Mouse (Mus musculus) hindbrain, embryonic 10.5 days (tissue): Measurements from ENCODE around the gene Epha7. TPM values are rescaled to one million over a fixed set of nuclear protein-coding genes. Genes with fewer than 3 reads are reported as not detected.

Source experiments
- DNase-seq: peaks from one replicate; pipeline ENCODE4 v3.0.0-alpha.2; 2017; ENCODE audit warnings: low spot score
- H3K27ac ChIP-seq: fragments of 300-500 bp; sonication (generic); 2 replicates; pipeline ENCODE4 v1.5.1; 2016; ENCODE audit warnings: mild to moderate bottlenecking, moderate library complexity
- H3K27me3 ChIP-seq: fragments of 300-500 bp; sonication (generic); 2 replicates; pipeline ENCODE4 v1.6.1; 2016; ENCODE audit warnings: mild to moderate bottlenecking; ENCODE audit not compliant: poor library complexity, insufficient read depth, severe bottlenecking
- H3K36me3 ChIP-seq: fragments of 300-500 bp; sonication (generic); 2 replicates; pipeline ENCODE4 v1.6.1; 2016; ENCODE audit warnings: mild to moderate bottlenecking, moderate library complexity
- H3K4me1 ChIP-seq: fragments of 300-500 bp; sonication (generic); replicated peaks from 2 replicates; pipeline ENCODE4 v1.6.1; 2016; ENCODE audit warnings: mild to moderate bottlenecking
- H3K4me3 ChIP-seq: fragments of 300-500 bp; sonication (generic); 2 replicates; pipeline ENCODE4 v1.5.1; 2016; ENCODE audit warnings: mild to moderate bottlenecking, moderate library complexity
- H3K9me3 ChIP-seq: fragments of 300-500 bp; sonication (generic); 2 replicates; pipeline ENCODE4 v1.6.1; 2016; ENCODE audit warnings: mild to moderate bottlenecking, moderate library complexity
- WGBS: fragments of 180-500 bp; shearing (Covaris S2); methylation state at CpG from one replicate; pipeline ENCODE4 v1.1.7; 2016; 5-methylcytosine and 5-hydroxymethylcytosine counted together
- polyA plus RNA-seq: library from polyadenylated mRNA; unstranded; fragments of >200 nt; fragmentation: Nextera tagmentation; extraction: Ambion mirVana; gene quantifications from 2 replicates; pipeline ENCODE4 v1.2.1, GENCODE M21; 2016

Epha7 gene
- polyA plus RNA-seq, 1 experiment from 2014 or later = 49.7 TPM

GRCm38 (mm10) chr4:28910127-28910526 lies 97.2 kb downstream of the Epha7 start:
- DNase-seq = no peak
- Histone ChIP-seq H3K9me3 (no peaks in the 10 kb centered on the region), H3K27ac (no peak overlapping the region), H3K4me3 (no peak overlapping the region), H3K36me3 (no peaks in the 10 kb centered on the region), H3K27me3 (no peaks in the 10 kb centered on the region), H3K4me1 (no peaks in the 10 kb centered on the region)
- 79% methylated on average over 4 of the region's 4 CpGs for WGBS

DNA sequence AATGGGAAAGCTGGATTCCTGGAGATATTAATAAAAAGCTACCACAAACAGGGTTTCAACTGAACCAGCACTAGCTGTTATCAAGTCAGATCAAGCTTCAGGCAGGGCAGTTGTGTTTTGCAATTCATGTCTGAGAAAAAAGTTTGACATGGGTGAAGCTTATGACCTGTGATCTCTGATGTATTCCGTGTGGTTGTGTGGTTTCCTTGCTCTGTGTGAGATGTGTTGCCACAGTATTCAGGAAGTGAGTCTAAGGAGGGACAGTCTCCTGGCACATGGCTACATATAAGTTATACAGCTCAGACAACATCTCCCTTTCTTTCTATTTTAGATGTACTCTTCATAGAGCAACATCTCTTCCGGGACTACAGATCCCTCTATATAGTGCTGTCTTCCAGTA lies 99.1 kb downstream of the Epha7 start:
- Histone ChIP-seq H3K27ac (no peak overlapping the region), H3K4me1 (no peaks in the 10 kb centered on the region), H3K4me3 (no peak overlapping the region), H3K9me3 (no peaks in the 10 kb centered on the region), H3K36me3 (no peaks in the 10 kb centered on the region), H3K27me3 (no peaks in the 10 kb centered on the region)
- 91% methylated on average over 2 of the region's 2 CpGs for WGBS
- DNase-seq = no peak

GRCm38 (mm10) chr4:28913613-28914012 lies 100.7 kb downstream of the Epha7 start:
- Histone ChIP-seq H3K4me3 (no peak overlapping the region), H3K36me3 (no peaks in the 10 kb centered on the region), H3K4me1 (no peaks in the 10 kb centered on the region), H3K9me3 (no peaks in the 10 kb centered on the region), H3K27ac (no peak overlapping the region), H3K27me3 (no peaks in the 10 kb centered on the region)
- DNase-seq = no peak
- 76% methylated on average over 2 of the region's 2 CpGs for WGBS

GRCm38 (mm10) chr4:28920645-28921044 lies 107.7 kb downstream of the Epha7 start:
- Histone ChIP-seq H3K36me3 (no peaks in the 10 kb centered on the region), H3K27ac (no peak overlapping the region), H3K4me1 (no peaks in the 10 kb centered on the region), H3K4me3 (no peak overlapping the region), H3K9me3 (no peaks in the 10 kb centered on the region), H3K27me3 (no peaks in the 10 kb centered on the region)
- DNase-seq = no peak
- WGBS = 95% methylated on average over 6 of the region's 6 CpGs

GRCm38 (mm10) chr4:28926072-28926471 lies 113.1 kb downstream of the Epha7 start:
- Histone ChIP-seq H3K27me3 (no peaks in the 10 kb centered on the region), H3K36me3 (no peaks in the 10 kb centered on the region), H3K4me1 (no peaks in the 10 kb centered on the region), H3K9me3 (no peaks in the 10 kb centered on the region), H3K27ac (no peak overlapping the region), H3K4me3 (no peak overlapping the region)
- no peak for DNase-seq
- WGBS = 93% methylated on average over 4 of the region's 4 CpGs

DNA sequence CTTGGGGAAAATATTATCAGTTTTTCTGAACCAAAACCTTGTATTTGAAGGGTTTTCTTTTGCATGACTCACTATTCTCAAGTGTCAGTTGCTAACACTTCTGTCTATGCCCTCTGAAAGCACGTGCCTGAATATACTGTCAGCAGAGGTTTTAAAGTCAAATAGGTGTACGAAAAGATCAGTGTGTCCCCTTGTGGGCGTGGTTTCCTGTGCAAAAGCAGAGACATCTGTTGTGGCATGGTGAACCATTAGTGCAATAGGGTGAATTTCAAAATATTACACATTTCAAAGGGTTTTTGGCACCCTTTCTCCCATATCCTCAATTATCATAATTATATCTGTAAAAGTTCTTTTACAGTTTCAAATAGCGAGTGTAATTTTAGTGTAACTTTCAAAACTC lies 120.5 kb downstream of the Epha7 start:
- H3K27ac ChIP-seq = no peak overlapping the region
- 0 out of 2 replicates have a peak, but pooled peaks cover 3% of the 10 kb centered on the region for H3K36me3 ChIP-seq
- H3K9me3 ChIP-seq = no peaks in the 10 kb centered on the region
- H3K27me3 ChIP-seq = no peaks in the 10 kb centered on the region
- DNase-seq = no peak
- no peak overlapping the region for H3K4me3 ChIP-seq
- WGBS = 88% methylated on average over 4 of the region's 4 CpGs
- no peaks in the 10 kb centered on the region for H3K4me1 ChIP-seq

DNA sequence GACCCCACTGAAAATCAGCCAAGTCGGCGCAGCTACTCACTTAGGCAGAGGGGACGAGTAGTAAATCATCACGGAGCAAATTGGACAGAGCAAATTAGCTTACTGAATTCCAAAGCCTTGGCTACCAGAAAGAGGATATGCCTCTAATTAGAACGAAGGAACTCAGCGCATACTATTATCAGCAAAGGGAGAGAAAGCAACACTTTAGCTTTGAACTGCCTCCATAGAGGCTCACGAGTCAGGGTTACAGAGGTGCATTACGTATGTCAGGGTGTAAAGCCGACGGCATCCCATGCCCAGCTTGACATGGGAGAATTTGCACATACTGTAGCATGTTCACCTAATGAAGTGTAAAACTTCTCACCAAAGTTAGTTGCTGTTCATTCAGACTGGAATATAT lies 121.9 kb downstream of the Epha7 start:
- Histone ChIP-seq H3K9me3 (no peaks in the 10 kb centered on the region), H3K4me1 (no peaks in the 10 kb centered on the region), H3K27me3 (no peaks in the 10 kb centered on the region), H3K4me3 (no peak overlapping the region), H3K27ac (no peak overlapping the region), H3K36me3 (0 out of 2 replicates have a peak, but pooled peaks cover 3% of the 10 kb centered on the region)
- 75% methylated on average over 10 of the region's 10 CpGs for WGBS
- no peak for DNase-seq

DNA sequence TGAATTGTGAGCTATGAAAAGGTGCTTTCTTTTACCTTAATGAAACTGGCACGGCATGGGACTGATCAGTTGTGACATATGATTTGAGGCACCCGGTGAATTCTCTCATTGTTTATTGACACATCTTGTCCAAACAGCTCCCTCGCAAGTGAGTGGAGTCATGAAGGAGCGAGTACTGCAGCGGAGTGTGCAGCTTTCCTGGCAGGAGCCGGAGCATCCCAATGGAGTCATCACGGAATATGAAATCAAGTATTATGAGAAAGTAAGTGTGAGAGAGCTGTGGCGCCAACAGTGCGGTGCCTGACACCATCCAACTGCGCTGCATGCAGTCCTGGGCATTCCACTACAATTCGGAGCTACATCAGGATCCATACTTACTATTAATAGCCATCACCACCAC lies 122.6 kb downstream of the Epha7 start:
- Histone ChIP-seq H3K27ac (no peak overlapping the region), H3K36me3 (0 out of 2 replicates have a peak, but pooled peaks cover 3% of the 10 kb centered on the region), H3K27me3 (no peaks in the 10 kb centered on the region), H3K9me3 (no peaks in the 10 kb centered on the region), H3K4me1 (no peaks in the 10 kb centered on the region), H3K4me3 (no peak overlapping the region)
- 84% methylated on average over 11 of the region's 11 CpGs for WGBS
- no peak for DNase-seq

DNA sequence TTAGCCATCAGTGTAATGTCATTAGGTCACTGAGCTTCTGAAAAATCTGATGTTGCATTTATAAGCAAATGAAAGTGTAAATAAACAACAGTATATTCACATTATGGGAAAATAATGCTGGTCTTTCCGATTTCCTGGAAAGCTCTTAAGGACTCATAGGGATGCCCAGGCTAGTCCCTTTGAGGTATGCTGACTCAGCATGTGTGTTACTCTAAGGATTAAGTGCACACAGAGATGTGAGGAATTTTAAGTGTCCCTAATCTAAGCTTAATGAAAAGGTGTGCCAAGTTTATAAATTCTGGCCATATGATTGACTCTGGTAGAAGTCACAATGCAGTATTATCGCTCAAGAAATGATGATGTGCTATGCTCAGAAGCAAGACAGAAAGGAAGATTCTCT lies 127.8 kb downstream of the Epha7 start:
- WGBS = 92% methylated on average over 2 of the region's 2 CpGs
- Histone ChIP-seq H3K27me3 (no peaks in the 10 kb centered on the region), H3K27ac (no peak overlapping the region), H3K9me3 (no peaks in the 10 kb centered on the region), H3K4me3 (no peak overlapping the region), H3K36me3 (0 out of 2 replicates have a peak, but pooled peaks cover 9% of the 10 kb centered on the region), H3K4me1 (no peaks in the 10 kb centered on the region)
- no peak for DNase-seq

GRCm38 (mm10) chr4:28944237-28944636 lies 131.3 kb downstream of the Epha7 start:
- no peak overlapping the region for H3K4me3 ChIP-seq
- 0 out of 2 replicates have a peak, but pooled peaks cover 10% of the 10 kb centered on the region for H3K36me3 ChIP-seq
- no peaks in the 10 kb centered on the region for H3K9me3 ChIP-seq
- H3K4me1 ChIP-seq = no peaks in the 10 kb centered on the region
- no peak overlapping the region for H3K27ac ChIP-seq
- H3K27me3 ChIP-seq = no peaks in the 10 kb centered on the region
- 89% methylated on average over 6 of the region's 6 CpGs for WGBS
- DNase-seq = no peak

- 93% methylated on average over 9 of the region's 9 CpGs for WGBS
- no peaks in the 10 kb centered on the region for H3K4me1 ChIP-seq
- H3K4me3 ChIP-seq = no peak overlapping the region
- H3K36me3 ChIP-seq = peaks cover 26% of the 10 kb centered on the region; the same call in 1 of the 2 replicates
- H3K9me3 ChIP-seq = no peaks in the 10 kb centered on the region
- DNase-seq = no peak
- H3K27ac ChIP-seq = no peak overlapping the region
- H3K27me3 ChIP-seq = no peaks in the 10 kb centered on the region
Observed at GRCm38 (mm10) chr4:28960889-28961560, 148.1 kb downstream of the Epha7 start.

GRCm38 (mm10) chr4:28967584-28968315 lies 154.8 kb downstream of the Epha7 start:
- Histone ChIP-seq H3K36me3 (peaks cover 14% of the 10 kb centered on the region; the same call in 1 of the 2 replicates), H3K27me3 (no peaks in the 10 kb centered on the region), H3K27ac (no peak overlapping the region), H3K4me1 (peaks cover 12% of the 10 kb centered on the region), H3K9me3 (no peaks in the 10 kb centered on the region), H3K4me3 (no peak overlapping the region)
- no peak for DNase-seq
- 45% methylated on average over 3 of the region's 3 CpGs for WGBS

DNA sequence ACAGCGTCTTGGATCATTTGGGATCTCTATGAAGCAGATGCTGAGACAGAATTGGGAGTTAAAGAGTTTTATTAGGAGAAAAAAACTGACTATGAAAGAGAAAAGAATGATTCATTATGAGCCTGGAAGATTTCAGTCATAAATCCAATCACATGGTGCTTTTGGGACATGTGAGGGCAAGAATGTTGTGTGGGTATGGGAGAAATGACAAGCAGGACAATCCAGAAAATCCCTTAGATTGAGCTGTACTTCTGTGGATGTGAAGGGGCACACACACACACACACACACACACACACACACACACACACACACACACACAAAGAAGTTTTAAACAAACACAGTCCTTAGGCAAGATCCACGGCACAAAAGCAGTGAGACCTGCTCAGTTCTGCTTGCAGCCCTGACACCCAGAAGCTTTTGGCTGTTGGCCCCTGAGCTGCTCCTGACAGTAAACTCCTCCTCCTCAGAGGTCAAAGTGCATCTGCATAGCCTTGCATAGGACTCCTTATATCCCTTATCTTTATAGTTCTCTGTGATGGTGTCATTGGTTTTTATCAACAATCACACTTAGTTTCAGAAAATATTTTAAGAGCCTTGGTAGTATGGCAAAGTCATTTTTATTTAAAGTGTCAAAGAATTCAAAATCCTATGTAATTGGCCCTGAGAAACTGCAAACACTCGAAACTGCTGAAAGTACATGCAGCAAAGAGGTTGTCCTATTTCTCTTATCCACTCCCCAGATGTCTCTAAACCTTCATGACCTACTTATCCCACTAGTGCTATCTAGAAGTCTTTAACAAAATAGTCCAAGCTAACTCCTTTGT lies 185.7 kb downstream of the Epha7 start:
- no peak for DNase-seq
- H3K36me3 ChIP-seq = no peaks in the 10 kb centered on the region
- H3K4me1 ChIP-seq = no peaks in the 10 kb centered on the region
- H3K27me3 ChIP-seq = no peaks in the 10 kb centered on the region
- H3K27ac ChIP-seq = no peak overlapping the region
- no peaks in the 10 kb centered on the region for H3K9me3 ChIP-seq
- no peak overlapping the region for H3K4me3 ChIP-seq
- 71% methylated on average over 3 of the region's 3 CpGs for WGBS
